Mouse (Mus musculus) liver, embryonic 14.5 days (tissue): ENCODE data around the gene Pramef20. TPM values are rescaled to one million over a fixed set of nuclear protein-coding genes. Genes with fewer than 3 reads are reported as not detected.
"Not testable (repeated sequence)": the region's sequence is repeated elsewhere in the genome, so short reads cannot be mapped to it uniquely, and the experiment has no call there.

Source experiments
- ATAC-seq: fragments of 200-750 bp; cut with Nextera tagmentation; 2 replicates; pipeline ENCODE4 v1.8.0; 2017; ENCODE audit warnings: moderate number of reproducible peaks, mild to moderate bottlenecking, moderate library complexity; ENCODE audit not compliant: insufficient read depth
- DNase-seq, 3 experiments: peaks; one replicate each; pipeline ENCODE4 v3.0.0-alpha.2; 2012 to 2013; ENCODE audit warnings: low read depth in 3 of 3, low spot score in 3 of 3
- H3K27ac ChIP-seq: fragments of 300-500 bp; sonication (generic); 2 replicates; pipeline ENCODE4 v1.5.1; 2014; ENCODE audit warnings: moderate library complexity, mild to moderate bottlenecking, control low read depth, inconsistent platforms
- H3K27me3 ChIP-seq: fragments of 300-500 bp; sonication (generic); 2 replicates; pipeline ENCODE4 v1.6.1; 2014; ENCODE audit warnings: mild to moderate bottlenecking, low read length, moderate library complexity; ENCODE audit not compliant: control insufficient read depth, insufficient read depth
- H3K36me3 ChIP-seq: fragments of 300-500 bp; sonication (generic); replicated peaks from 2 replicates; pipeline ENCODE4 v1.6.1; 2014; ENCODE audit warnings: low read depth; ENCODE audit not compliant: control insufficient read depth, insufficient read depth
- H3K4me1 ChIP-seq, 2 experiments: fragments of 200-500 bp in 1 of 2; fragments of 300-500 bp in 1 of 2; sonication (generic) in 1 of 2; replicated peaks; 2 replicates each; pipeline ENCODE4 v1.6.1; 2012 to 2014; ENCODE audit warnings: antibody characterized with exemption in 1 of 2, inconsistent platforms in 1 of 2, low read length in 1 of 2; ENCODE audit not compliant: control insufficient read depth in 2 of 2, insufficient read depth in 2 of 2
- H3K4me2 ChIP-seq: fragments of 300-500 bp; sonication (generic); 2 replicates; pipeline ENCODE4 v1.6.1; 2014; ENCODE audit warnings: low read depth, mild to moderate bottlenecking, control low read depth, moderate library complexity
- H3K4me3 ChIP-seq, 2 experiments: fragments of 200-500 bp in 1 of 2; fragments of 300-500 bp in 1 of 2; sonication (generic) in 1 of 2; 2 replicates each; pipeline ENCODE4 v1.5.1; 2012 to 2014; ENCODE audit warnings: low read depth in 2 of 2, low read length in 2 of 2, mild to moderate bottlenecking in 2 of 2, control low read depth in 1 of 2, inconsistent platforms in 1 of 2, moderate library complexity in 1 of 2; ENCODE audit not compliant: insufficient read depth in 1 of 2
- H3K9ac ChIP-seq: fragments of 300-500 bp; sonication (generic); replicated peaks from 2 replicates; pipeline ENCODE4 v1.6.1; 2014; ENCODE audit warnings: mild to moderate bottlenecking, control low read depth, moderate library complexity
- H3K9me3 ChIP-seq: fragments of 300-500 bp; sonication (generic); 2 replicates; pipeline ENCODE4 v1.6.1; 2016; ENCODE audit warnings: low read length, mixed read lengths; ENCODE audit not compliant: control insufficient read depth
- CTCF ChIP-seq: IDR thresholded peaks from 2 replicates; pipeline ENCODE4 v1.5.1; 2016; ENCODE audit warnings: antibody characterized with exemption, low read depth, control low read depth
- EP300 ChIP-seq: IDR thresholded peaks from 2 replicates; pipeline ENCODE4 v1.6.1; 2016; ENCODE audit warnings: antibody characterized with exemption, low read depth
- WGBS: fragments of 180-500 bp; shearing (Covaris S2); extraction: QIAGEN DNeasy Blood & Tissue Kit; methylation state at CpG from one replicate; pipeline ENCODE4 v1.1.7; 2014; ENCODE audit not compliant: insufficient replicate concordance; 5-methylcytosine and 5-hydroxymethylcytosine counted together
- polyA plus RNA-seq, 2 experiments: library from polyadenylated mRNA; depleted of rRNA in 1 of 2; stranded (reverse) in 1 of 2; unstranded in 1 of 2; fragments of >200 nt; fragmentation: Nextera tagmentation in 1 of 2; extraction: Ambion mirVana in 1 of 2; gene quantifications; 2 replicates each; pipeline versions ENCODE4 v1.2.1 to v1.2.3; 2012 to 2014

The Pramef20 gene
- polyA plus RNA-seq, 2 experiments, result not detected

GRCm38 (mm10) chr4:144404456-144405086, 26.8 kb upstream of the Pramef20 start:
- WGBS, result 4% methylated on average over 17 of the region's 17 CpGs
- Histone ChIP-seq H3K4me2 (peak overlapping the region; percentile 19), H3K9ac (no peak overlapping the region), H3K4me3 (peak overlapping the region in 1 of 2 experiments; percentile 29; a peak in 1 of 4 replicates), H3K27ac (no peak overlapping the region), H3K36me3 (no peaks in the 10 kb centered on the region), H3K27me3 (no peaks in the 10 kb centered on the region), H3K9me3 (no peaks in the 10 kb centered on the region), H3K4me1 (no peaks in the 10 kb centered on the region)
- ATAC-seq (no peak; the same call in 1 of the 2 replicates), DNase-seq (no peak)
- TF ChIP-seq EP300, result no peak
- TF ChIP-seq CTCF, result no peak

- H3K4me2 ChIP-seq, result no peak overlapping the region
- TF ChIP-seq EP300 (no peak), CTCF (no peak)
- H3K27ac ChIP-seq, result no peak overlapping the region
- ATAC-seq (no peak), DNase-seq (no peak)
- no peak overlapping the region for H3K4me3 ChIP-seq
- H3K4me1 ChIP-seq, result no peaks in the 10 kb centered on the region
- no peaks in the 10 kb centered on the region for H3K27me3 ChIP-seq
- 4% methylated on average over 4 of the region's 4 CpGs for WGBS
- H3K36me3 ChIP-seq, result no peaks in the 10 kb centered on the region
- no peaks in the 10 kb centered on the region for H3K9me3 ChIP-seq
- no peak overlapping the region for H3K9ac ChIP-seq
These were observed 25.0 kb upstream of the Pramef20 start for GRCm38 (mm10) chr4:144402712-144403111.

DNA sequence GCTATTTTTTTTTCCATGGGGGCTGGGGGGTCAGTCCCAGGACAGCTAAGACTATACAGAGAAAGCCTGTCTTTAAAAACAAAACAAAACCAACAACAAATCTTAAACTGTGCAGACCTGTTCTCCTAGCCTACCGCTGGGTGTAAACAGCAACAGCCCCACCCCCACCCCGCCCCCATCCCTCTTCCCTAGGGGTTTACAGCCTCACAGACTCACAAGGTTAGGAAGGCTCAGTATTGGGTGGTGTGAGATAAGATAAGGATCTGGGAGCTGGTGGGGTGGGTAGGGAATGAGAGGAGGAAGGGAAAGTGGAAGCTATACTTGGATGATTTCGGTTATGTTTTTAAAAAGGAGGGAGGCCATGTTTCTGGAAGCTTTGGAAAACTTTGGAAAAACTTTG, 18.6 kb upstream of the Pramef20 start:
- Histone ChIP-seq H3K4me3 (no peak overlapping the region), H3K27ac (no peak overlapping the region), H3K9me3 (no peaks in the 10 kb centered on the region), H3K9ac (no peak overlapping the region), H3K36me3 (no peaks in the 10 kb centered on the region), H3K27me3 (no peaks in the 10 kb centered on the region), H3K4me1 (no peaks in the 10 kb centered on the region), H3K4me2 (no peak overlapping the region)
- ATAC-seq (no peak), DNase-seq (no peak)
- 17% methylated on average over 3 of the region's 3 CpGs for WGBS
- no peak for TF ChIP-seq CTCF

GRCm38 (mm10) chr4:144357642-144358041, 20.1 kb downstream of the Pramef20 start, which contains the start of gene Gm13119:
TSS of gene Gm13119 (plus strand) at chr4:144357942.
- not testable (repeated sequence) for H3K4me2 ChIP-seq, H3K4me3 ChIP-seq, DNase-seq, H3K9ac ChIP-seq, H3K27ac ChIP-seq, H3K9me3 ChIP-seq, H3K27me3 ChIP-seq, H3K4me1 ChIP-seq, H3K36me3 ChIP-seq, ATAC-seq
- WGBS, result 66% methylated on average over 3 of the region's 3 CpGs

GRCm38 (mm10) chr4:144335856-144336255, 41.9 kb downstream of the Pramef20 start:
- not testable (repeated sequence) for DNase-seq, H3K27ac ChIP-seq, H3K9me3 ChIP-seq, H3K4me3 ChIP-seq, H3K4me2 ChIP-seq, H3K4me1 ChIP-seq, ATAC-seq, H3K36me3 ChIP-seq, H3K27me3 ChIP-seq, H3K9ac ChIP-seq
- 58% methylated on average over 2 of the region's 3 CpGs for WGBS

DNA sequence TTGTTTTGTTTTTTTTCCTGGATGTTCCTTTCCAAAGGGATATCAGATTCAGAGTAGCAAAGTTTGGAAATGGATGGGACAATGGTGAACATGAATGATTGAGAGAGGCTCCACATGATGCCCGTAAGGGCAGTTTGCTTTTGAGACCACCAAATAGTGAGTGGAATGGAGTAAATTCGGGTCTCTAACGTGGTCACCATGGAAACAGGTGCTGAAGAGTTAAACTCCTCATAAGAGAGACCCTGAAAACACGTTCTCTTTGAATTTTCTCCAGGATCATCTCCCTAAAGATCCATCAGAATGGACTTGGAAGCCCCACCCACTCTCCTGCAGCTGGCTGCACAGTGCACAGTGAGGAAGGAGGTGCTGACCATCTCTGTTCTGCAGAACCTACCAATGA, 47.8 kb downstream of the Pramef20 start, which contains the start of gene Gm13128:
Gene Gm13128, plus strand, starts transcription at position 301 of the 400 bp plus-strand sequence.
- H3K4me2 ChIP-seq, ATAC-seq, H3K9ac ChIP-seq, H3K9me3 ChIP-seq, DNase-seq, H3K36me3 ChIP-seq, H3K27me3 ChIP-seq, H3K27ac ChIP-seq, H3K4me1 ChIP-seq, H3K4me3 ChIP-seq: not testable (repeated sequence)
- 35% methylated on average over 4 of the region's 4 CpGs for WGBS
